Mouse (Mus musculus) spleen, postnatal 14 days (tissue): ENCODE measurements around the gene Tex12.

Experiments used
- DNase-seq, 2 experiments: peaks; one replicate each; pipeline ENCODE4 v3.0.0; 2021 to 2022; ENCODE audit warnings: low spot score in 2 of 2

Tex12 gene

DNA sequence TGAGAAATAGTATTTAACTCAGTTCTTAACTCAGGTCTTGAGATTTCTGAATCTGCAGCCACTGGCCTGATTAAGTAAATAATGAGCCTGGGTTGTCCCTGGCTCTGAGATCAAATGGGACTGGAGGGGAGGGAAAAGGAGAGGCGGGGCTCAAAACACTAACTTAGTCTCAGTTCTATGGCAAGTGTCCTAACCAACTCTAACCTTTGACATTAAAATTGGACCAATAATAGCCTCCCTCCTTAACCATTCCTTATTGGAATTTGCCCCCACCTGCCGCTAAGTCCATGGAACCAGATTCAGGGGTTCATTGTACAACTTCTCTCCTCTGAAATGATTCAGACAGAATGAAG, 6.1 kb downstream of the Tex12 start, which contains the start of gene Bco2:
TSS of gene Bco2 (minus strand) at position 88 of the 353 bp plus-strand sequence.
- no peak for DNase-seq

DNA sequence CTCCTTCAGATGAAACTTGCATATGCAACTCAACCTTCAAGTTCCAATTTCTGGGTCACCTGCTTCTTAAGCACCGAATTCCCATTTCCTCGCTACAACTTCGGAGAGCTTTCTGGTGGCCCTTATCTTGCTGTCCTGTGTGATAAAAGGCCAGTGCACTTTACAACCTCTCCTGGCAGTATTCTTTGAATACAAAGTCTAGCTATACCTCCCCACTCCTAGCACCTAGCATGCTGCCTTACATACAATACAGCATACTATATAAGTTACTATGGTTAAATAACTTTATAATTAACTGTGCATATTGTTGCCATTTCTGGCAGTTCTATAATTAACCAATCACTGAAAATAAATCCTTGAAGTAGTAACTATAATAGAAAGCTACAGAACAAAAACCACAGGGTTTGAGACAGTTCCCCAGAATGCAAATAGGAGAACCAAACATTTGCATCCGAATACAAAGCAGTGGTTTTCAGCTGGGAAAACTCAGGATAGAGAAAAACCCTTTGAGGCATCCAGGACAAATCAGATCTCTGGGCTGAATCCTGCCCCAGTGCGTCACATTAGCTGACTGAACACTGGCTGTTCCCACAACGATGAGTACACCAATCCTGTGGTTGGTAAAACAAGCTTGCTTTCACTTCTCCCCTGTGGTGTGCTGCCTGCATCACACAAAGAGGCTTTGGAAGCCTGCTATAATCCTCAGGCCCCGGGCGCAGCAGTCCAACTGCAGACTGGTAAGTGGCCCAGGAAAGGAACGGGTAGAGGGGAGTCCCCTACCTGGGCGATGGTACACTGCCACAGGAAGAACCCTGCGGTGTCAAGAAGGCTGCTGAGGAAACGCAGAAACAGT, 6.7 kb downstream of the Tex12 start, which contains the start of gene Il18:
TSS of gene Il18 (plus strand) at position 587 of the 853 bp plus-strand sequence.
- peak in 1 of 2 experiments; percentile 27 for DNase-seq

DNA sequence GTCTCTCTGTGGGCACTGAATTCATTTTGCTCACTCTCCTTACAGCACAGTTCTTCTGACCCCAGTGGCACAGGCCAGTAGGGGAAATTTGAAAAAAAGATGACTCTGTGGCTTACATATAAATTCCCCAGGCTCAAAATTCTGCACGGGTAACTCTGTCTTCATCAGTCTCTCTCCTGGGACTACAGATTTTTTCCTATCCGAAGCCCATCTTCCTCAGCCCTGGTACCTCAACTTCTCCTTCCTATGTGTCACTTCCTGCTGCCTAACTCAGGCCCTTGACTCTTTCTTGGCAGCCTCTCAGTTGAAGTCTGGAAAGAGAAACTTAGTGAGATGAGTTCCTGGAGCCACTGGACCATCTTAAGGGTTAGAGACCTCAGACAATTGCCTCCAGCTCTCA, 7.6 kb downstream of the Tex12 start:
- no peak for DNase-seq

DNA sequence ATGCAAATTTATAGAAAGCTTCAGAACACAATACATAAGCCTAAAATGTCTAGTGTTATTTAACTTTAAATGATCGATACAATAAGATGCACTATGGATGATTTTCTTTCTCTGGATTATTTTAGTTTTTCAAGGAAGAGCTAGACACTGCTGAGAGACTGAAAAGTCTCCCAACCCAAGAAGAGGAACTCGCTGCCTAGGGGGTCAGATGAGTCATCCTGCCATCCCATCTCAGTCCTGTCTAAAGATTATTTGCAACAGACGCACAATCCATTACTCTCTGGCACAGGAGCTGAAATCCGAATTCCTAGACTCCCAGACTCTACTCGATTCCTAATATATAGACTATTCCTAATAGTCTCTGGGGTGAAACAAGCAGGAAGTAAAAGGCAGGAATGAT, 8.9 kb downstream of the Tex12 start:
- DNase-seq = no peak

DNA sequence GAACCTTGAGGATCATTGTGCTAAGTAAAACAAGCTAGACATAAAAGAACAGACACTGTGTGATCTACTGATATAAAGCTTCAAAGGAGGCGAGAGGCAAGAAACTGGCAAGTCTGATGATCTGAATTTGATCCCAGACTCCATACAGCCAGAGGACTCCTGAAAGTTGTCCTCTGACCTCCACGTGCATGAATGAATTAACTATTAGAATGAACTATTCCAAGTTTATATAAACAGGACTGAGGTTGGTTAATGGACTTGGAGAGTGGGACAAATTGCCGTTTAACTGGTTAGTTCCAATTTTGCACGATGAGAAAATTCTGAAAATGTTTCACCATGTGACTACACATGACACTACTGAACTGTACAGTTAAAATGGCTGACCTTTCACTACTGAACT, 12.2 kb downstream of the Tex12 start:
- no peak for DNase-seq

DNA sequence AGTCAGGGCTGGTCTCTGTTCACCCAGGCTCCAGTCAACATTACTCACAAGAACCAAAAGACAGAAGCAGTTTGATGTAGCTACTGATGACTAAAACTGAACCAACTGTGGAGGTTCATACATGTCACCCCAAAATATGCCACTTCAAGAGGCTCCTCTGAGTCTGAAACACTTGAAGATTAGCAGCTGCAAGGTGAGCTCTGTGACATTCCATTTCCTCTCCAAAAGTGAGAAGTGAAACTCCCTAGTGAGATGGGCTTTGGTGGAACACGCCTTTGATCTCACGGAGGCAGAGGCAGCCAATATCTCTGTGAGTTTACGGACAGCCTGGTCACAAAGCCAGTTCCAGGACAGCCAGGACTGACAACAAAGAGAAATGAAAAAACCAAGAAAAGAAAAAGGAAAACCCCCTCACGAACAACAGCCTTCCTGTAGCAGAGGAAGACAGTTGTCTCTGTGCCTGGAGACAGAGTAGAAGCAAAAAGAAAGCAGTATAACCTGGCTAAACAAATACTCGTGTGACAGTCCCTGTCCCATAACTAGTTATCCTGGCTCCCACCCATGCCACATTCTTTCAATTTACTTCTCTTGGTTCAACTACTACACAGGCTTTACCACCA, 13.2 kb downstream of the Tex12 start:
- no peak for DNase-seq

DNA sequence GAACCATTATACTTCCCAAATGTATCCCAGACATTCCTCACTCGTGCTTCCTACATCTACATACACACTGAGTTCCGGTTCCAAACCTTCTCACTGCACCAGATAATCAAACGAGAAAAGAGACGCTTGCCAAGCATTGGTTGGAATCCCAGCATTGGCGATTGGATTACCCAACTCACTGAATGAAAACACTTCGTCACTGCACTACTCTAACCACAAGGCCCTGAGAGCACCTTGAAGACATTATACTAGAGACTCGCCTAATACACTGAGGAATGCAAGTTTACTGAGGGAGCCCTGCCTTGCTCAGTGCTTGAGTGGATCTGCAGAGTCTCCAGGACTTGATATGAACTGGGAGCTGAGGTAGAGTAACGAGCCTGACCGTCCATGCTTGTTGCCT, 18.7 kb downstream of the Tex12 start:
- no peak for DNase-seq

DNA sequence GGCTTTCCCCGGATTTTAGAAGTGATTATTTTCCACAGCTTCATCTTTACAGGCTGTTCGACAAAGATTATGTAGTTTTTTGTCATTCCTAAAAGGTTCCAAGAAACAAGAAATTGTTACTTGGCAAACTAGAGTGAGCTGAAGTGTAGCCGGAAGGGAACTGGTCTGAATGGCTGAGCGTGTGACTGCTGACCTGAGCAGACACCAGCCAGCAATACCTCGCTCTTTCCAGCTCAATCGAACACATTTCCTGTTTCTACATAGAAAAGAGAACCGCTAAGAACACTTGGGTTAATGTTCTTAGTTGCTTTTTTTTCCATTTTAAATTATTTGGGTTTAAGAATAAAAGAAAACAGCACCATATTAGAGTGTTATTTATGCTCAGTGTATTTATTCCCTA, 21.0 kb downstream of the Tex12 start:
- no peak for DNase-seq

DNA sequence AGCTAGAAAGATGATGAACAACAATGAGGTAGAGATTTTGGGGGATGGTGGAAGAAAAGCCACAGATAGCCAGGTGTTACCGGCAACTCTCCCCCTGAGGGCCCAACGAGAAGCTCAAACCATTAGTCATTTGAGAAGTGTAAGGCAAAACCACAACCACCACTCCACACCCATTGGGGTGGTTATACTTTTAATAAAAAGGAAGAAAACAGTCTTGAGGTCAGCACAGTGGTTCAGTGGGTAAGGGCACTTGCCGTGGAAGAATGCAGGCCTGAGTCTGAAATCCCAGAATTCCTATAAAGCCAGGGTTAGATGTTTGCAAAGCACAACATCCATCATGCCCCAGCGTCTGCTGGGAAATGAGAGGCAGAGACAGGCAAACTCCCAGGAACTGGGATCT, 23.8 kb downstream of the Tex12 start:
- DNase-seq = no peak

DNA sequence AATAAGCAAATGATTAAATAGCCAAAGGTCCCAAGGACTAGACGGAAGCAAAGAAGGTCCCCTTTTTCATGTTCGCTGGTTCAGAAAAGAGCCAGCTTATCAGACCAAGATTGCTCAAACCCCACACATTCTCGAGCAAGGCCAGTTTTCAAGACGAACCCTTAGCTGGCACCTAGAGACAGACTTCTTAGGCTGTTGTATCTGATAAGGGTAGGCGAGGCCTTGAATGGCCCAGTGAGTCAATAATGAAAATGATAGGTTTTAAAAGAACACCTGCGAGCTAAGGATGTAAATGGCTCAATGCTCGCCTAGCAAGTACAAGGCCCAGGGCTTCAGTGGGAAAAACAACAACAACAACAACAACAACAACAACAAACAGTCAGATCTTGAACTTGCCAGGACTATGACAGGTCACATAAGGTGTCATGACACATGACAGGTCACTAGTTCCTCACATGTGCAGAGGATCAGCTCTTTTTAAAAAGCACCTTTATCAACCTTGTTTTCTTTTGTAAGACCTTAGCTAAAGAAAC, 24.5 kb downstream of the Tex12 start:
- no peak for DNase-seq

DNA sequence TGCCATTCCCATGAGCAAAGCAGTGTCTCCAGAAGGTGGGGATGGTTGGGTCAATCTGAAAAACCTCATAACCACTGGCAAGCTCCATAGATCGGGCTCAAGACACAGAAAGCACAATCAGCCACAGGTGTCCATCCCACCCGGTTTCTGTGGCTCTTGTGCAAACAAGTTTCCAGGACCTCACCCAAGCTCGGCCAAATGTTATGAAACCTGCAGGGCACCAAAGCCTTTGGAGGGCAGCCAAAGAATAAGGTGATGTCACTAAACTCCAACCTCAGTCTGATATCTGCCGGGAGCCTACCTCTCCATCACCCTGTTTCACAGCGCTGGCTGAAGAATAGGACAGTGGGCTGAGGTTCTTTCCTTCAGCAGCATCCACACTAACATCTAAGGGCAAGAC, 25.2 kb downstream of the Tex12 start:
- no peak for DNase-seq

DNA sequence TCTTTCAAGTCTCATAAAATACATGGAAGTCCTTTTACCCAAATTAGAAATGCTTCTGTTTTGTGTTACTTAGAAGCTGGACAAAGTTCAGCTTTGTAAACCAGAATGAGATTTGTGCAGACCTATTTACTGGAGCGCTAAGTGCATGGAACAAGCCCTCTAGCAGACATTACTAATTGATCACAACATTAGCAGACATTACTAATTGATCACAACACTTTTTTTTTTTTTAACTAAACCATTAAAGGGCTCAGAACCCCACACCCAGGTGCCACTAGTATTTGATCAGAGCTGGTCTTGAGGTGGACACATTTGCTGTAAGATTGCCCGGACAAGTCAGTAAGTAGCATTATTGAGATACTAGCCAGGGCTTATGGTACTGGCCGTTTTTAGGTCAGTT, 27.3 kb downstream of the Tex12 start:
- no peak for DNase-seq

DNA sequence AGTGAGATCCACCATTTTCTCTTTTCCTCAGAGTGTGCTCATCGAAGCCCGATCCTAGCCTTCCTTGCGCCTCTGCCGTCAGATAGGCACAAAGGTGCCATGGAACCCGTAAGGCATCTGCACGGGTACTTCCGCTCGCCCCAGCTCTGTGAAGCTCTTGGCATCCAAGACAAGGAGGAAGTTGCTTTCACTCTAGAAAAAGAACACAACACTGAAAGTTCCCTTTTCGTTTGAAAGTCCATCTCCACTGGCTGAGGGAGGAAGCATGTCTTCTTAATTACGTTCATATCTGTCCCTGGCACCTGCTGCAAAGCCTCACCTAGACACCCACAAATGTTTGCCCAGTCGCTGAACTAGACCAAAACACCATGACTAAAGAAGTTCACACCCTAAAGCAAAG, 27.8 kb downstream of the Tex12 start:
- DNase-seq = peak; percentile 22 to 42

DNA sequence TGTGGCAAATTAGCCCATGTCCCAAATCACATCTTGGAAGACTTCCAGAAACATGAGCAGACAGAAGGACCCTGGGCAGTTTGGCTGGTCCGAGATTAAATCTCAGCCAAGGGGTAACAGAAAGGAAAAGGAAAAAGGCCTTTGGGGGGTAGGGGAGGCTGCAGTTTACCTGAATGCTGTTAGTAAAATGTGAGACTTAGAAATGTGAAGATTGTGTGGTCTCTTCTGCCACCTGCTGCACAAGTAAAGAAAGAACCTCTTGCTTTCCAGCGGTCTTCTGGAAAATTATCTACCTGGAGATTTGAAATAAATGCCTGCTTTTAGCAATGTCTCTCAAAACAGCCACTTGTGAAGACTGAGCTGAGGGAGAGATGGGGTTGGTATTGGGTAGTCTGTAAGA, 30.2 kb downstream of the Tex12 start:
- no peak for DNase-seq

DNA sequence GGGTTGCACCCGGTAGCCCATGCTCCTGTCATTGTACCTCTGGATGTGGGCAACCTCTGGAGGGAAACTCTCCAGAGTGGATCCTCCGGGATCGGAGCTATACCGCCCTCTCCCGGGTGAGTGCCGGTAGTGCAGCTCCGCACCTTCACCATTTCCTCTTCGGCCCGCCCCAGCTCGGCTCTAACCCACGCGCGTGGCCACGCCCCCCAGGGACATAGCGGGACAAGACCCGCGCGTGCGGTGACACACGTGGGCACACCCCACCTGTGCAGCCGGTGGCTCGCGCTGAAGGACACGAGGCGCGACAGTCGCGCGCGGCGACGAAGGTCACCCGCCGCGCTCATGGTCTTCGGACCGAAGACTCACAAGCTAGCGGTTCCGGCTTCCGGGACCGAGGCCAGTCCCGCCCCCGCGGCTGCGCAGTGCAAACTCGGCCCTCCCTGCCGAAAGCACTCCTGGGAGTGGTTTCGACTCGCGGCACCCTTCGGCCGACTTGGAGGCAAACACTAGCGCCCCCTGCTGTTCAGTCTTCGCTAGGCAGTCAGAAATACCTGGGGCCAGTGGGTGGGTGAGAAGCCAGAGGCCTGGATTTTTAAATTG, 32.7 kb downstream of the Tex12 start, which contains the start of gene Pts:
TSS of gene Pts (minus strand) at position 432 of the 600 bp plus-strand sequence.
- peak; percentile 92 to 95 for DNase-seq

DNA sequence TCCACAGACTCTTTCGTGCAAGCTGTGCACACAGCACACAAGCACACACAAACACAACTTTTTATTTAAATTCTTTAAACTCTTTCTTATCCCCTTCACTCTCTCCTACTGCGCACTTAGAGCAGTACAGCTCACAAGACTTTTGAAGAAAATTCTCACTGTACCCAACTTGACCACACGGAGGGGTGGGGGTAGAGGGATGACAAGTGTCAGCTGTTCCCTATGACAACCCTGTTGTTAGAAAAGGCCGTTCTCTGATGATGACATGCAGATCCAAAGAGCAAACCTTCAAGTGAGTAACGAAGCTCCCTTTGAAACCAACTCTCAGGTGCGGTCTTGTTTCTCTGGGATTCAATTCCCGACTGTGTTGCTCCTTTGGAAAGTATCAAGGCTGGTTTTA, 33.3 kb downstream of the Tex12 start:
- DNase-seq = no peak

DNA sequence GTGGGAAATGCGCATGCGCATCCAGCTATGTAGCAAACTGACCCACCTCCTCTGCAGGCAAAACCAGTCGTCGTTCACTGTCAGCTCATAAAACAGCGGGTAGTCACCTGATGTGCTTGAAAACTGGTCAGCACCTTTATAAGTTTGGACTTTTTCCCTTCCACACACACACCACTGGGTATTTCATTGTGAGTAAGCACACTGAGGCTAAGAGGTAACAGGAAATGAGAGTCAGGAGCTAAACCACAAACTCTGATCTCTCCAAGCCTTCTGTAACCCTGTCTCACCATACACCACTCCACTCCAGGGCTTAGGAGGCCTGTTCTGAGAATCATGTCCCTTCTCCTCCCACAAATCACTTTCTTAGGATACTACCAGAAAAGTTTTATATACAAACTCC, 35.5 kb downstream of the Tex12 start:
- no peak for DNase-seq

DNA sequence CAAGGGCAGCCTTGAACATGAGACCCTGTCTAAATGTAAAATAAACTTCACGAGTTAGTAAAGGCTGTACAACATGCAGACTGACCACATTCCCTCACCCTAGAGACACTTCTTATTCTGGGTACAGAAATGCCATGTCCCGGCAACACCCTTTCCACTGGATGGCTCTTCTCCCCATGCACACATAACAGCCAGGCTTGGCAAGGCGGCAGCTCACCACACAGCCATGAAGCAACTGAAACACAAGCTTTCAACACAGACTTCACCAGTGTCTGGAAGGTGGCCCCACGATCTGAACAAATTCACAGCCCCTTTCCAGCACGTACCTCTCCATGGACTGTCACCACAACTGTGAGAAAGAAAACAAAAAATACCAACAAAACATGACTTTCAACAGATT, 36.2 kb downstream of the Tex12 start:
- DNase-seq = no peak

DNA sequence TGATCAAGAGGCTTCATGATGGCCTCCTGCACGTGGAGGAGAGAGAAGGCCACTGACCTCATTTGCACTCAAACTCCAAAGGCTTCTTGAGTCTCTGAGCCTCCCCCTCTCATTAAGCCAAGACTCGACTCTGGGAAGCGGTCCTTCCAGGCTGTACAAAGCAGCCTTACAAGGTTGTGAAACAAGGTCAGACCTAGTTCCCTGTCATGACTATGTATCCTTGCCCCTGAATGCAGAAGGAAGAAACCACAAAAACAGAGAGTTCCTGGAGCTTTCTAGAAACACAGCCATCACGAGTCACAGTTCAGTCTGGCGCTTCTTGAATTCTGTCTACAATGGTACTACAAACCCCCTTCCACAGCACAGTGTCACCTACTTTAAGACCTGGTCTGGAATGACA, 38.6 kb downstream of the Tex12 start:
- DNase-seq = no peak

DNA sequence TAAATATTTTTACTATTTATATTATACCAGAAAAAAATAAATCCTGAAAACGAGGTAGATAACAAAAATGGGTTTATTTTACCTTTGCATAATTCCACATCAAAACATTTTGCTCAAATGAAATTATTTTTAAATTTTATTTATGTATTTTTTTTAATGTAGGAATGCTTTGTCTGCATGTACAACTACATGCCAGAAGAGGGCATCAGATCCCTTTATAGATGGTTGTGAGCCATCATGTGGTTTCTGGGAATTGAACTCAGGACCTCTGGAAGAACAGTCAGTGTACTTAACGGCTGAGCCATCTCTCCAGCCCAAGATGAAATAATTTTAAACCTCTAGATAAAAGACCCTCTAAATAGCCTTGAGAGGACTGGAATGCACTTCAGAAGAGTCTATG, 39.6 kb downstream of the Tex12 start:
- DNase-seq = no peak

DNA sequence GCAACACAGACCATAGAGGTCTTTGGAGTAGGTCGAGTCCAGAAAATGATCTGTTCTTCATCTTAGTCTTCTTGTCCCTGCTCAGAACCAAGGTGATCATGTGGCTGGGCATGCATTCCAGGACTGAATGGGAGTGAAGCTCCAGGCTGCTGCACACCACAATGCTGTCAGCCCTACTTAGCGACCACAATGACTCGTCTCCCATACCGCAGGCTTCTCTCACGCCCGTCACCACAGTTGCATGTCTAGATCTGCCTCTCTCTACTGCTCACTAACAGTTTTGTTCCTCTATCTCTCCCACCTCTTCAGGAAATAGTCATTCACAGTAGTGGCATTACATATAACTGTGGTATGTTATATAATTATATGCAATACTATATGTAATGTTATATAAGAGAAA, 40.4 kb downstream of the Tex12 start:
- no peak for DNase-seq

DNA sequence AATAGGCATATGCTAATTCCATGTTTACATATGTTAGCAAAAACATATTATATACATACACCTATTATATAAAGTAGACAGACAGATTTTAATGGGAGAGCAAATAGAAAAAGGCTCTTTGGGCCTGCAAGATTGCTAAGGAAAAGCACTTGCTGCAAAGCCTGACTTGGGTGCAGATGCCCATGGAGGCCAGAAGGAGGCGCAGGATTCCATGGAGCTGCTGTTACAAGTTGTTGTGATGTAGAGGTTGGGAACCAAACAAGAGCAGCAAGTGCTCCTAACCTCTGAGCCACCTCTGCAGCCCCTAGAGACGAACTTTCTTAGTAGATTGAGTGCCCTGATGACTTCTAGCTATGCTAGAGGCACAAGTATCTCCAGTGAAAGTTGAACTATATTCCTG, 42.3 kb downstream of the Tex12 start:
- no peak for DNase-seq

DNA sequence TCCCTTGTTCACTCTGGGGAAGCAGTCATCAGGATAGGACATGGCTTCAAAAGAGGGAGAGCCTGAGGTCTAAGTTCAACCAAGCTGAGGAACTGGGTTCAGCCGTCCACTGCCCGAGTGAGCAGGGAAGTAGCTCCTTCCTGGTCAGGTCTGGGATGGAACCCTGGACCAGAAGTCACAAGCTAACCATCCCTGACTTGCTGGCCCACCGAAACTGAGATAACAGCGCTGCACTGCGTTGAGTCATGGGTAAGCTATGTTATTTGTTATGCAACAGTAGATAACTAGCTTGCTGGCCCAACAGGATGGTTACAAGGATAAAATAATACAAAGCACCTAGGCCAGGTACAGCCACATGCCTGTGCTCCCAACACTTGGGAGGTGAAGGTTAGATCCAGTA, 45.7 kb downstream of the Tex12 start:
- no peak for DNase-seq
